Mouse (Mus musculus): ENCODE results near the gene Rusc1.

DNA sequence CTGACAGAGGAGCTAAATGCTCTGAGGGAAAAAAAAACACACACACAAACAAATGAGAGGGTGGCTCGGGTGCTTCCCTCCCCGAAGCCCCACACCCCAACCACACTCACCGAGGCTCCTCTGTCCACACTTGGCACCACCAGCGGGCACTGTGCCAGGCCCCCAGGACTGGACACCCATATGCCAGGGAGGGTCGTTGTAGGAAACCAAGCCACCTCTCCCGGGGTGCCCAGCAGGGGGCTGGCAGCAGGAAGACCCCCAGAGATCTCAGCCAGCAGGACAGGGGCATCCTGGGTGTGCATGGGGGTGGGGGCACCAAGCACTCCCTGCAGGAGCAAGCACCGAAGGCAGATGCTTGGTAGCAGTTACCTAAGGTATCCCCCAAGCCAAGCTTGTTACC lies 7.7 kb upstream of the Rusc1 start, which contains the start of gene Gm43738:
- TF ChIP-seq TAL1 (IDR thresholded peaks at IDR 0.05; ENCODE audit: low read length) (no peak), MXI1 (IDR thresholded peaks at IDR 0.05; ENCODE audit: low read depth, low read length) (no peak), CTCF (IDR thresholded peaks at IDR 0.05 in 2 of 3, conservative IDR thresholded peaks at IDR 0.05 in 1 of 3; ENCODE audit: control insufficient read depth in 1 of 3, insufficient read depth in 1 of 3, low read depth in 2 of 3, low read length in 3 of 3, poor library complexity in 1 of 3, severe bottlenecking in 1 of 3) (no peak), CHD1 (IDR thresholded peaks at IDR 0.05; ENCODE audit: low read depth, low read length) (no peak), POLR2A (IDR thresholded peaks at IDR 0.05; ENCODE audit: control insufficient read depth in 1 of 2, insufficient read depth in 1 of 2, low read depth in 1 of 2, low read length in 2 of 2, poor library complexity in 1 of 2) (no peak), ELF1 (IDR thresholded peaks at IDR 0.05; ENCODE audit: low read depth, low read length) (no peak), EP300 (IDR thresholded peaks at IDR 0.05; ENCODE audit: low read depth in 1 of 2, low read length in 2 of 2) (no peak), TCF12 (IDR thresholded peaks at IDR 0.05; ENCODE audit: low read depth, low read length) (no peak), CHD2 (IDR thresholded peaks at IDR 0.05; ENCODE audit: low read length) (no peak)
